Mouse (Mus musculus) neural tube, embryonic 15.5 days (tissue): Measurements from ENCODE around the gene Naaladl1. TPM values are rescaled to one million over a fixed set of nuclear protein-coding genes. Genes with fewer than 3 reads are reported as not detected.
A peak's percentile ranks its signal among the peaks of the same experiment; 100 is the strongest.

Experiments used
- ATAC-seq: fragments of 200-750 bp; cut with Nextera tagmentation; 2 replicates; pipeline ENCODE4 v1.8.0; 2017; ENCODE audit warnings: mild to moderate bottlenecking, moderate TSS enrichment, moderate library complexity; ENCODE audit not compliant: low FRiP score
- H3K27ac ChIP-seq: fragments of 300-500 bp; sonication (generic); replicated peaks from 2 replicates; pipeline ENCODE4 v1.5.1; 2015; ENCODE audit warnings: mild to moderate bottlenecking, inconsistent platforms
- H3K27me3 ChIP-seq: fragments of 300-500 bp; sonication (generic); replicated peaks from 2 replicates; pipeline ENCODE4 v1.6.1; 2015; ENCODE audit warnings: inconsistent platforms
- H3K36me3 ChIP-seq: fragments of 300-500 bp; sonication (generic); 2 replicates; pipeline ENCODE4 v1.6.1; 2015; ENCODE audit warnings: inconsistent platforms
- H3K4me1 ChIP-seq: fragments of 300-500 bp; sonication (generic); 2 replicates; pipeline ENCODE4 v1.6.1; 2015; ENCODE audit warnings: inconsistent platforms
- H3K4me2 ChIP-seq: fragments of 300-500 bp; sonication (generic); 2 replicates; pipeline ENCODE4 v1.6.1; 2015; ENCODE audit warnings: inconsistent platforms, mild to moderate bottlenecking, moderate library complexity
- H3K4me3 ChIP-seq: fragments of 300-500 bp; sonication (generic); replicated peaks from 2 replicates; pipeline ENCODE4 v1.5.1; 2015; ENCODE audit warnings: mild to moderate bottlenecking, inconsistent platforms
- H3K9ac ChIP-seq: fragments of 300-500 bp; sonication (generic); replicated peaks from 2 replicates; pipeline ENCODE4 v1.6.1; 2015; ENCODE audit warnings: mild to moderate bottlenecking, inconsistent platforms
- H3K9me3 ChIP-seq: fragments of 300-500 bp; sonication (generic); replicated peaks from 2 replicates; pipeline ENCODE4 v1.6.1; 2016; ENCODE audit warnings: inconsistent platforms
- WGBS: fragments of 180-500 bp; shearing (Covaris S2); methylation state at CpG from one replicate; pipeline ENCODE4 v1.1.7; 2015; ENCODE audit warnings: mixed read lengths; 5-methylcytosine and 5-hydroxymethylcytosine counted together
- polyA plus RNA-seq: library from polyadenylated mRNA; unstranded; fragments of >200 nt; fragmentation: Nextera tagmentation; extraction: Ambion mirVana; gene quantifications from 2 replicates; pipeline ENCODE4 v1.2.1, GENCODE M21; 2015

Naaladl1 gene
- polyA plus RNA-seq, result 0.42 and 4.1 TPM in 2 replicates

DNA sequence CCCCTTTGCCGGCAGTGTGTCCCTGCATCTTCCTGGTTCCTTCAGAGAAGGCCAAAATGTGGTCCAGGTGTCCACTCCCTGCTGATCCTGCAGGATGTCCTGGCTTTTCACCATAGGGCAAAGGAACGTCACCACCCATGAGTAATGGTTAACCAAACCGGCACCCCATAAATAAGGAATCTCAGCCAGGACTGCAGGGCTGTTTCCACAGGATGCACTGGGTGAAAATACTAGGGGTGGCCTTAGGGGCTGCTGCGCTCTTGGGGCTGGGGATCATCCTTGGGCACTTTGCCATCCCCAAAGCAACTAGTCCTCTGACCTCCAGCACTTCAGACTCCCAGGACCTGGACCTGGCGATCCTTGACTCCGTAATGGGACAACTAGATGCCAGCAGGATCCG, at the start of gene Naaladl1:
Naaladl1 (plus strand) TSS at position 197 of the 400 bp plus-strand sequence.
- no peaks in the 10 kb centered on the region for H3K36me3 ChIP-seq
- H3K9me3 ChIP-seq, result no peaks in the 10 kb centered on the region
- H3K4me1 ChIP-seq, result no peaks in the 10 kb centered on the region
- no peak within 1 kb of the TSS for H3K27ac ChIP-seq
- ATAC-seq, result no peak
- no peak within 1 kb of the TSS for H3K4me3 ChIP-seq
- no peaks in the 10 kb centered on the region for H3K27me3 ChIP-seq
- no peak within 1 kb of the TSS for H3K9ac ChIP-seq
- no peak within 1 kb of the TSS for H3K4me2 ChIP-seq
- WGBS, result 88% methylated on average over 7 of the region's 7 CpGs

GRCm38 (mm10) chr19:6056696-6057095, 48.9 kb upstream of the Naaladl1 start:
- Histone ChIP-seq H3K4me3 (peak overlapping the region; percentile 91), H3K4me1 (peaks cover 41% of the 10 kb centered on the region), H3K27ac (no peak overlapping the region), H3K27me3 (no peaks in the 10 kb centered on the region), H3K36me3 (peaks cover 50% of the 10 kb centered on the region), H3K4me2 (peak overlapping the region; percentile 78), H3K9ac (peak overlapping the region; percentile 91), H3K9me3 (no peaks in the 10 kb centered on the region)
- WGBS, result 58% methylated on average over 4 of the region's 4 CpGs
- ATAC-seq, result no peak

- peak within 1 kb of the TSS; percentile 87 for H3K27ac ChIP-seq
- H3K4me2 ChIP-seq, result peak within 1 kb of the TSS; percentile 83
- H3K4me1 ChIP-seq, result peaks cover 49% of the 10 kb centered on the region
- H3K36me3 ChIP-seq, result peaks cover 42% of the 10 kb centered on the region
- H3K9ac ChIP-seq, result peak within 1 kb of the TSS; percentile 91
- H3K9me3 ChIP-seq, result no peaks in the 10 kb centered on the region
- H3K4me3 ChIP-seq, result peak within 1 kb of the TSS; percentile 91
- WGBS, result under 1% methylated on average over 57 of the region's 63 CpGs
- no peaks in the 10 kb centered on the region for H3K27me3 ChIP-seq
- ATAC-seq, result peak; percentile 90
Observed at GRCm38 (mm10) chr19:6057313-6058096, 48.1 kb upstream of the Naaladl1 start, which contains the start of the genes Mrpl49 and Fau. Gene Mrpl49, minus strand, starts transcription at chr19:6057785. Gene Fau, plus strand, starts transcription at chr19:6057844.

- no peaks in the 10 kb centered on the region for H3K9me3 ChIP-seq
- WGBS, result 31% methylated on average over 5 of the region's 5 CpGs
- peaks cover 52% of the 10 kb centered on the region for H3K4me1 ChIP-seq
- peak overlapping the region; percentile 91 for H3K4me3 ChIP-seq
- no peaks in the 10 kb centered on the region for H3K27me3 ChIP-seq
- peak overlapping the region; percentile 89 for H3K9ac ChIP-seq
- peaks cover 32% of the 10 kb centered on the region for H3K36me3 ChIP-seq
- no peak for ATAC-seq
- peak overlapping the region; percentile 87; the same call in 1 of the 2 replicates for H3K27ac ChIP-seq
- H3K4me2 ChIP-seq, result peak overlapping the region; percentile 83
Observed at GRCm38 (mm10) chr19:6058513-6058912, 47.1 kb upstream of the Naaladl1 start.

- peaks cover 57% of the 10 kb centered on the region for H3K4me1 ChIP-seq
- no peak for ATAC-seq
- H3K36me3 ChIP-seq, result peaks cover 27% of the 10 kb centered on the region
- peak overlapping the region; percentile 91 for H3K4me3 ChIP-seq
- H3K9ac ChIP-seq, result no peak overlapping the region
- 87% methylated on average over 5 of the region's 5 CpGs for WGBS
- H3K27ac ChIP-seq, result no peak overlapping the region
- H3K9me3 ChIP-seq, result no peaks in the 10 kb centered on the region
- H3K27me3 ChIP-seq, result no peaks in the 10 kb centered on the region
- H3K4me2 ChIP-seq, result peak overlapping the region; percentile 83
Observed at GRCm38 (mm10) chr19:6058966-6059365, 46.6 kb upstream of the Naaladl1 start.

- H3K9ac ChIP-seq, result peak within 1 kb of the TSS; percentile 92
- H3K9me3 ChIP-seq, result no peaks in the 10 kb centered on the region
- H3K36me3 ChIP-seq, result peaks cover 9% of the 10 kb centered on the region
- peak within 1 kb of the TSS; percentile 84 for H3K4me3 ChIP-seq
- WGBS, result under 1% methylated on average over 58 of the region's 58 CpGs
- no peaks in the 10 kb centered on the region for H3K27me3 ChIP-seq
- peaks cover 65% of the 10 kb centered on the region for H3K4me1 ChIP-seq
- peak within 1 kb of the TSS; percentile 92 for H3K27ac ChIP-seq
- peak within 1 kb of the TSS; percentile 98 for H3K4me2 ChIP-seq
- peak; percentile 74 for ATAC-seq
Observed at GRCm38 (mm10) chr19:6061021-6061533, 44.5 kb upstream of the Naaladl1 start, which contains the start of gene Znhit2. Gene Znhit2, plus strand, starts transcription at chr19:6061192.

GRCm38 (mm10) chr19:6061641-6062302, 43.8 kb upstream of the Naaladl1 start:
- H3K36me3 ChIP-seq, result peaks cover 9% of the 10 kb centered on the region
- peak overlapping the region; percentile 92 for H3K9ac ChIP-seq
- H3K4me2 ChIP-seq, result peak overlapping the region; percentile 98
- ATAC-seq, result 0 out of 2 replicates have a peak, but pooled peaks have one; percentile 16
- under 1% methylated on average over 44 of the region's 44 CpGs for WGBS
- H3K4me3 ChIP-seq, result peak overlapping the region; percentile 84
- peak overlapping the region; percentile 92 for H3K27ac ChIP-seq
- H3K4me1 ChIP-seq, result peaks cover 65% of the 10 kb centered on the region
- H3K27me3 ChIP-seq, result no peaks in the 10 kb centered on the region
- H3K9me3 ChIP-seq, result no peaks in the 10 kb centered on the region

GRCm38 (mm10) chr19:6062418-6062817, 43.2 kb upstream of the Naaladl1 start:
- no peak for ATAC-seq
- Histone ChIP-seq H3K4me2 (peak overlapping the region; percentile 98), H3K4me1 (peaks cover 66% of the 10 kb centered on the region), H3K27ac (peak overlapping the region; percentile 92), H3K9me3 (no peaks in the 10 kb centered on the region), H3K27me3 (no peaks in the 10 kb centered on the region), H3K4me3 (peak overlapping the region; percentile 84), H3K9ac (peak overlapping the region; percentile 92), H3K36me3 (peaks cover 9% of the 10 kb centered on the region)
- 66% methylated on average over 5 of the region's 5 CpGs for whole genome bisulfite sequencing

GRCm38 (mm10) chr19:6063081-6063480, 42.5 kb upstream of the Naaladl1 start:
- H3K4me3 ChIP-seq, result no peak overlapping the region
- no peaks in the 10 kb centered on the region for H3K9me3 ChIP-seq
- peak overlapping the region; percentile 98 for H3K4me2 ChIP-seq
- peaks cover 72% of the 10 kb centered on the region for H3K4me1 ChIP-seq
- no peak overlapping the region for H3K27ac ChIP-seq
- no peaks in the 10 kb centered on the region for H3K27me3 ChIP-seq
- WGBS, result 96% methylated on average over 6 of the region's 6 CpGs
- ATAC-seq, result no peak
- no peak overlapping the region for H3K9ac ChIP-seq
- peaks cover 9% of the 10 kb centered on the region for H3K36me3 ChIP-seq

GRCm38 (mm10) chr19:6066571-6066970, 39.0 kb upstream of the Naaladl1 start:
- peak; percentile 6; the same call in 1 of the 2 replicates for ATAC-seq
- Histone ChIP-seq H3K9ac (peak overlapping the region; percentile 91), H3K9me3 (no peaks in the 10 kb centered on the region), H3K4me3 (peak overlapping the region; percentile 62), H3K4me1 (peaks cover 57% of the 10 kb centered on the region), H3K27ac (peak overlapping the region; percentile 93), H3K27me3 (no peaks in the 10 kb centered on the region), H3K4me2 (peak overlapping the region; percentile 97), H3K36me3 (peaks cover 26% of the 10 kb centered on the region)
- WGBS, result 22% methylated on average over 5 of the region's 5 CpGs

DNA sequence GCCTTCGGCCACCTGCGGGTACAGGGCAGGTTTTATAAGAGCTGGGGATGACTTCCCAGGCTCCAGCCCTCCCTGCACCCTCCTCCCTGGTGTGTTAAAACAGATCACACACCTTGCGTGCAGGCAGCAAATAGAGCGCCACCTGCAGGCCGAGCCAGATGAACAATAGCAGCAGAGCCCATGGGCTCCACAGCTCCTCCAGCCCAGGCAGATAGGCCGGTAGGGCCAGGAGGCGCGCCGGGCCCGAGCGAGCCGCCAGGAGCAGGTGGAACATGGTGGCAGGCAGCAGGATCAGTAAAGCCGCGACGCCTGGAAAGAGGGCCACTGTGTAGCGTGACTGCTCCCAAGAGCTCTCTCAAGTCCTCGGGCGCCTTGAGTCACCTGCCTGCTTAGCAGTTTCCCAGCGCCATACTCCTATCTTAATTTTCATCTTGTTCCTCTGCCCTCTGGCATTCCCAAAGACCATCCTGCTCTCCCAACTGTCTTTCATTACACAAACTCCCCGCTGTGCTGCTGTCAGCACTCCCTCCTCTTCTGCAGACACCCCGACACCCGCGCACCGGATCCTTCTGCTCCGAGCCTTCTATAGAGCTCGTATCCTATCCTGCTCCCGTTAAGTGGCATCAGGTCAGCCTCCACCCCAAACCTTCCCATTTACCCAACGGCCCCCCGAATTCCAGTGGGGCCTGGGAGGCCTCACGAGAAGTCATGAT, 38.4 kb upstream of the Naaladl1 start:
- ATAC-seq, result peak; percentile 84
- H3K4me1 ChIP-seq, result peaks cover 51% of the 10 kb centered on the region
- H3K4me3 ChIP-seq, result peak overlapping the region; percentile 62
- H3K9me3 ChIP-seq, result no peaks in the 10 kb centered on the region
- peak overlapping the region; percentile 93 for H3K27ac ChIP-seq
- under 1% methylated on average over 30 of the region's 30 CpGs for WGBS
- no peaks in the 10 kb centered on the region for H3K27me3 ChIP-seq
- H3K36me3 ChIP-seq, result peaks cover 26% of the 10 kb centered on the region
- peak overlapping the region; percentile 97 for H3K4me2 ChIP-seq
- peak overlapping the region; percentile 91 for H3K9ac ChIP-seq
